Mouse (Mus musculus) stomach, postnatal 0 days (tissue): Measurements from ENCODE around the gene Clk3.

Source experiments
- CTCF ChIP-seq: IDR thresholded peaks from 2 replicates; pipeline ENCODE4 v1.5.1; 2016; ENCODE audit warnings: antibody characterized with exemption, low read depth, mild to moderate bottlenecking, moderate library complexity
- EP300 ChIP-seq: optimal IDR thresholded peaks from 2 replicates; pipeline ENCODE3; 2016; ENCODE audit warnings: antibody characterized with exemption

- TF ChIP-seq CTCF (no peak), EP300 (no peak)
These were observed 1.6 kb upstream of the Clk3 start for GRCm38 (mm10) chr9:57767231-57767630.
